Mouse (Mus musculus): Measurements from ENCODE around the gene Olfr1341. TPM values are rescaled to one million over a fixed set of nuclear protein-coding genes. Genes with fewer than 3 reads are reported as not detected.

Gene Olfr1341
- polyA plus RNA-seq (2015; fragmentation: Nextera tagmentation; extraction: Ambion mirVana): not detected in 2 replicates

GRCm38 (mm10) chr4:118703223-118703622 lies at the start of gene Olfr1341:
Gene Olfr1341 (plus strand): TSS chr4:118703523.
- H3K4me1 ChIP-seq (replicated peaks): no peaks in the 10 kb centered on the region
- WGBS: 87% methylated on average over 3 of the region's 3 CpGs
- ATAC-seq (ENCODE audit: low FRiP score): no peak
- H3K4me2 ChIP-seq: no peak within 1 kb of the TSS
- no peak within 1 kb of the TSS for H3K4me3 ChIP-seq
- H3K9me3 ChIP-seq: no peaks in the 10 kb centered on the region
- H3K27me3 ChIP-seq: no peaks in the 10 kb centered on the region
- H3K9ac ChIP-seq: no peak within 1 kb of the TSS
- no peaks in the 10 kb centered on the region for H3K36me3 ChIP-seq
- no peak within 1 kb of the TSS for H3K27ac ChIP-seq

- Histone ChIP-seq H3K9me3 (no peaks in the 10 kb centered on the region), H3K4me3 (no peak within 1 kb of the TSS), H3K9ac (no peak within 1 kb of the TSS), H3K4me1 (replicated peaks) (no peaks in the 10 kb centered on the region), H3K36me3 (no peaks in the 10 kb centered on the region), H3K27me3 (no peaks in the 10 kb centered on the region), H3K4me2 (no peak within 1 kb of the TSS), H3K27ac (no peak within 1 kb of the TSS)
- no peak for ATAC-seq (ENCODE audit: low FRiP score)
These were observed 44.7 kb upstream of the Olfr1341 start, which contains the start of gene Olfr62 for GRCm38 (mm10) chr4:118658652-118659051. Gene Olfr62 (plus strand): TSS chr4:118658952.

GRCm38 (mm10) chr4:118687086-118687485 lies 16.2 kb upstream of the Olfr1341 start:
- WGBS: 82% methylated on average over 2 of the region's 2 CpGs
- Histone ChIP-seq H3K27ac (no peak overlapping the region), H3K27me3 (no peaks in the 10 kb centered on the region), H3K4me3 (no peak overlapping the region), H3K9ac (no peak overlapping the region), H3K4me1 (replicated peaks) (no peaks in the 10 kb centered on the region), H3K36me3 (no peaks in the 10 kb centered on the region), H3K4me2 (no peak overlapping the region), H3K9me3 (peaks cover 3% of the 10 kb centered on the region; the same call in 1 of the 2 replicates)
- ATAC-seq (ENCODE audit: low FRiP score): no peak

- no peaks in the 10 kb centered on the region for H3K27me3 ChIP-seq
- H3K27ac ChIP-seq: no peak within 1 kb of the TSS
- no peak within 1 kb of the TSS for H3K9ac ChIP-seq
- H3K4me1 ChIP-seq (replicated peaks): peaks cover 7% of the 10 kb centered on the region
- peaks cover 3% of the 10 kb centered on the region; the same call in 1 of the 2 replicates for H3K9me3 ChIP-seq
- H3K36me3 ChIP-seq: no peaks in the 10 kb centered on the region
- ATAC-seq (ENCODE audit: low FRiP score): no peak
- 49% methylated on average over 12 of the region's 12 CpGs for WGBS
- no peak within 1 kb of the TSS for H3K4me3 ChIP-seq
- no peak within 1 kb of the TSS for H3K4me2 ChIP-seq
These were observed 10.8 kb upstream of the Olfr1341 start, which contains the start of gene Olfr1342 for GRCm38 (mm10) chr4:118692412-118692973. Gene Olfr1342 (minus strand): TSS chr4:118692756.

- H3K4me1 ChIP-seq (replicated peaks): peaks cover 7% of the 10 kb centered on the region
- H3K36me3 ChIP-seq: no peaks in the 10 kb centered on the region
- H3K27me3 ChIP-seq: no peaks in the 10 kb centered on the region
- H3K9ac ChIP-seq: no peak overlapping the region
- no peak overlapping the region for H3K27ac ChIP-seq
- H3K4me2 ChIP-seq: no peak overlapping the region
- H3K4me3 ChIP-seq: no peak overlapping the region
- no peaks in the 10 kb centered on the region for H3K9me3 ChIP-seq
- 40% methylated on average over 2 of the region's 2 CpGs for WGBS
- ATAC-seq (ENCODE audit: low FRiP score): 0 out of 2 replicates have a peak, but pooled peaks have one; percentile 28
These were observed 9.5 kb upstream of the Olfr1341 start for GRCm38 (mm10) chr4:118693812-118694211.

- H3K4me1 ChIP-seq (replicated peaks): no peaks in the 10 kb centered on the region
- H3K36me3 ChIP-seq: no peaks in the 10 kb centered on the region
- WGBS: 94% methylated on average over 5 of the region's 5 CpGs
- no peak overlapping the region for H3K4me3 ChIP-seq
- H3K27me3 ChIP-seq: no peaks in the 10 kb centered on the region
- no peaks in the 10 kb centered on the region for H3K9me3 ChIP-seq
- H3K9ac ChIP-seq: no peak overlapping the region
- H3K27ac ChIP-seq: no peak overlapping the region
- ATAC-seq (ENCODE audit: low FRiP score): no peak
- H3K4me2 ChIP-seq: no peak overlapping the region
These were observed 4.8 kb downstream of the Olfr1341 start for GRCm38 (mm10) chr4:118708086-118708485.

- no peaks in the 10 kb centered on the region for H3K9me3 ChIP-seq
- 16% methylated on average over 1 of the region's 1 CpGs for WGBS
- ATAC-seq (ENCODE audit: low FRiP score): no peak
These were observed 8.3 kb downstream of the Olfr1341 start for GRCm38 (mm10) chr4:118711656-118712055.

GRCm38 (mm10) chr4:118719838-118720237 lies 16.5 kb downstream of the Olfr1341 start, which contains the start of gene Olfr1340:
Gene Olfr1340 (plus strand): TSS chr4:118720138.
- H3K9ac ChIP-seq: no peak within 1 kb of the TSS
- H3K27ac ChIP-seq: no peak within 1 kb of the TSS
- no peaks in the 10 kb centered on the region for H3K36me3 ChIP-seq
- H3K4me1 ChIP-seq (replicated peaks): no peaks in the 10 kb centered on the region
- no peaks in the 10 kb centered on the region for H3K9me3 ChIP-seq
- H3K4me3 ChIP-seq: no peak within 1 kb of the TSS
- no peaks in the 10 kb centered on the region for H3K27me3 ChIP-seq
- no peak for ATAC-seq (ENCODE audit: low FRiP score)
- H3K4me2 ChIP-seq: no peak within 1 kb of the TSS

More at GRCm38 (mm10) chr4:118711656-118712055, 8.3 kb downstream of the Olfr1341 start:
- Histone ChIP-seq H3K27ac (no peak overlapping the region), H3K4me2 (no peak overlapping the region), H3K36me3 (no peaks in the 10 kb centered on the region), H3K27me3 (no peaks in the 10 kb centered on the region), H3K9ac (no peak overlapping the region), H3K4me3 (no peak overlapping the region), H3K4me1 (replicated peaks) (no peaks in the 10 kb centered on the region)

GRCm38 (mm10) chr4:118721742-118722483 lies 18.6 kb downstream of the Olfr1341 start:
- no peak for ATAC-seq (ENCODE audit: low FRiP score)
- 55% methylated on average over 10 of the region's 10 CpGs for WGBS
- no peak overlapping the region for H3K27ac ChIP-seq
- no peaks in the 10 kb centered on the region for H3K27me3 ChIP-seq
- no peak overlapping the region for H3K9ac ChIP-seq
- no peaks in the 10 kb centered on the region for H3K9me3 ChIP-seq
- no peaks in the 10 kb centered on the region for H3K36me3 ChIP-seq
- H3K4me2 ChIP-seq: no peak overlapping the region
- H3K4me3 ChIP-seq: no peak overlapping the region
- no peaks in the 10 kb centered on the region for H3K4me1 ChIP-seq (replicated peaks)

- Histone ChIP-seq H3K27me3 (no peaks in the 10 kb centered on the region), H3K36me3 (no peaks in the 10 kb centered on the region), H3K4me1 (replicated peaks) (no peaks in the 10 kb centered on the region), H3K4me3 (no peak within 1 kb of the TSS), H3K9me3 (no peaks in the 10 kb centered on the region), H3K9ac (no peak within 1 kb of the TSS), H3K4me2 (no peak within 1 kb of the TSS), H3K27ac (no peak within 1 kb of the TSS)
- WGBS: 90% methylated on average over 1 of the region's 1 CpGs
- no peak for ATAC-seq (ENCODE audit: low FRiP score)
These were observed 28.6 kb downstream of the Olfr1341 start, which contains the start of gene Olfr1339 for GRCm38 (mm10) chr4:118731875-118732274. Gene Olfr1339 (plus strand): TSS chr4:118732175.

GRCm38 (mm10) chr4:118739574-118739973 lies 36.3 kb downstream of the Olfr1341 start:
- no peak for ATAC-seq (ENCODE audit: low FRiP score)
- Histone ChIP-seq H3K4me1 (replicated peaks) (peaks cover 9% of the 10 kb centered on the region), H3K4me2 (no peak overlapping the region), H3K4me3 (no peak overlapping the region), H3K36me3 (no peaks in the 10 kb centered on the region), H3K27me3 (peaks cover 31% of the 10 kb centered on the region), H3K27ac (no peak overlapping the region), H3K9ac (no peak overlapping the region), H3K9me3 (no peaks in the 10 kb centered on the region)
- 61% methylated on average over 3 of the region's 3 CpGs for WGBS

GRCm38 (mm10) chr4:118740988-118741698 lies 37.8 kb downstream of the Olfr1341 start:
- H3K9ac ChIP-seq: no peak overlapping the region
- 4% methylated on average over 11 of the region's 11 CpGs for WGBS
- no peaks in the 10 kb centered on the region for H3K9me3 ChIP-seq
- no peaks in the 10 kb centered on the region for H3K36me3 ChIP-seq
- H3K4me1 ChIP-seq (replicated peaks): peaks cover 9% of the 10 kb centered on the region
- ATAC-seq (ENCODE audit: low FRiP score): no peak
- peaks cover 31% of the 10 kb centered on the region for H3K27me3 ChIP-seq
- H3K4me3 ChIP-seq: no peak overlapping the region
- H3K4me2 ChIP-seq: peak overlapping the region; percentile 35
- no peak overlapping the region for H3K27ac ChIP-seq
